Mouse (Mus musculus): ENCODE measurements around the gene Hoxb13. TPM values are rescaled to one million over a fixed set of nuclear protein-coding genes. Genes with fewer than 3 reads are reported as not detected.

Hoxb13 gene
- polyA plus RNA-seq (2015; fragmentation: Nextera tagmentation; extraction: Ambion mirVana): not detected in 2 replicates

- no peak within 1 kb of the TSS for H3K27ac ChIP-seq (ENCODE audit: low read length)
- 0 out of 2 replicates have a peak, but pooled peaks have one; percentile 21 for ATAC-seq
- H3K4me1 ChIP-seq (ENCODE audit: insufficient read depth, low read depth, low read length): no peaks in the 10 kb centered on the region
- H3K4me2 ChIP-seq (replicated peaks; ENCODE audit: low read depth, low read length): no peak within 1 kb of the TSS
- peak within 1 kb of the TSS; percentile 11; the same call in 1 of the 2 replicates for H3K4me3 ChIP-seq (ENCODE audit: low read depth, low read length)
- H3K9me3 ChIP-seq (ENCODE audit: low read length): no peaks in the 10 kb centered on the region
- H3K36me3 ChIP-seq (ENCODE audit: insufficient read depth, low read length): no peaks in the 10 kb centered on the region
- DNase-seq (ENCODE audit: low spot score): no peak
- under 1% methylated on average over 32 of the region's 35 CpGs for WGBS
- H3K9ac ChIP-seq (replicated peaks; ENCODE audit: low read depth): no peak within 1 kb of the TSS
- H3K27me3 ChIP-seq (replicated peaks; ENCODE audit: insufficient read depth, low read length): peaks cover 95% of the 10 kb centered on the region
- TF ChIP-seq CTCF (IDR thresholded peaks at IDR 0.05) (no peak), EP300 (IDR thresholded peaks at IDR 0.05) (no peak)
Observed at GRCm38 (mm10) chr11:96193521-96194400, at the start of gene Hoxb13. TSS of gene Hoxb13 (plus strand) at chr11:96194316.

GRCm38 (mm10) chr11:96145622-96146270 is 48.4 kb upstream of the Hoxb13 start:
- no peak overlapping the region for H3K27ac ChIP-seq (ENCODE audit: low read length)
- H3K9ac ChIP-seq (replicated peaks; ENCODE audit: low read depth): no peak overlapping the region
- no peak overlapping the region for H3K4me3 ChIP-seq (ENCODE audit: low read depth, low read length)
- WGBS: 2% methylated on average over 15 of the region's 15 CpGs
- H3K4me1 ChIP-seq (ENCODE audit: insufficient read depth, low read depth, low read length): no peaks in the 10 kb centered on the region
- ATAC-seq: peak; percentile 71
- H3K4me2 ChIP-seq (replicated peaks; ENCODE audit: low read depth, low read length): 0 out of 2 replicates have a peak overlapping the region, but pooled peaks have one; percentile 25
- H3K27me3 ChIP-seq (replicated peaks; ENCODE audit: insufficient read depth, low read length): peaks cover 14% of the 10 kb centered on the region
- peak; percentile 85 for DNase-seq (ENCODE audit: low spot score)
- H3K36me3 ChIP-seq (ENCODE audit: insufficient read depth, low read length): no peaks in the 10 kb centered on the region
- no peaks in the 10 kb centered on the region for H3K9me3 ChIP-seq (ENCODE audit: low read length)
- TF ChIP-seq CTCF (IDR thresholded peaks at IDR 0.05) (peak; percentile 93), EP300 (IDR thresholded peaks at IDR 0.05) (no peak)

GRCm38 (mm10) chr11:96147471-96147870 is 46.6 kb upstream of the Hoxb13 start:
- no peaks in the 10 kb centered on the region for H3K9me3 ChIP-seq (ENCODE audit: low read length)
- no peak overlapping the region for H3K4me3 ChIP-seq (ENCODE audit: low read depth, low read length)
- no peak overlapping the region for H3K4me2 ChIP-seq (replicated peaks; ENCODE audit: low read depth, low read length)
- no peaks in the 10 kb centered on the region for H3K4me1 ChIP-seq (ENCODE audit: insufficient read depth, low read depth, low read length)
- H3K36me3 ChIP-seq (ENCODE audit: insufficient read depth, low read length): no peaks in the 10 kb centered on the region
- TF ChIP-seq EP300 (IDR thresholded peaks at IDR 0.05) (no peak), CTCF (IDR thresholded peaks at IDR 0.05) (no peak)
- ATAC-seq: no peak
- DNase-seq (ENCODE audit: low spot score): no peak
- H3K9ac ChIP-seq (replicated peaks; ENCODE audit: low read depth): no peak overlapping the region
- 54% methylated on average over 6 of the region's 6 CpGs for WGBS
- peaks cover 14% of the 10 kb centered on the region for H3K27me3 ChIP-seq (replicated peaks; ENCODE audit: insufficient read depth, low read length)
- no peak overlapping the region for H3K27ac ChIP-seq (ENCODE audit: low read length)

- no peak overlapping the region for H3K4me3 ChIP-seq (ENCODE audit: low read depth, low read length)
- no peak overlapping the region for H3K9ac ChIP-seq (replicated peaks; ENCODE audit: low read depth)
- DNase-seq (ENCODE audit: low spot score) (no peak), ATAC-seq (no peak)
- peaks cover 37% of the 10 kb centered on the region for H3K27me3 ChIP-seq (replicated peaks; ENCODE audit: insufficient read depth, low read length)
- H3K9me3 ChIP-seq (ENCODE audit: low read length): no peaks in the 10 kb centered on the region; the same call in 1 of the 2 replicates
- no peaks in the 10 kb centered on the region for H3K36me3 ChIP-seq (ENCODE audit: insufficient read depth, low read length)
- WGBS: 51% methylated on average over 12 of the region's 12 CpGs
- H3K4me2 ChIP-seq (replicated peaks; ENCODE audit: low read depth, low read length): no peak overlapping the region
- H3K27ac ChIP-seq (ENCODE audit: low read length): no peak overlapping the region
- no peak for TF ChIP-seq EP300 (IDR thresholded peaks at IDR 0.05)
- TF ChIP-seq CTCF (IDR thresholded peaks at IDR 0.05): no peak
- H3K4me1 ChIP-seq (ENCODE audit: insufficient read depth, low read depth, low read length): no peaks in the 10 kb centered on the region
Observed at GRCm38 (mm10) chr11:96164769-96165168, 29.3 kb upstream of the Hoxb13 start.

- Histone ChIP-seq H3K9me3 (ENCODE audit: low read length) (no peaks in the 10 kb centered on the region; the same call in 1 of the 2 replicates), H3K9ac (replicated peaks; ENCODE audit: low read depth) (no peak overlapping the region), H3K36me3 (ENCODE audit: insufficient read depth, low read length) (no peaks in the 10 kb centered on the region), H3K4me3 (ENCODE audit: low read depth, low read length) (no peak overlapping the region), H3K27me3 (replicated peaks; ENCODE audit: insufficient read depth, low read length) (peaks cover 58% of the 10 kb centered on the region), H3K4me2 (replicated peaks; ENCODE audit: low read depth, low read length) (no peak overlapping the region), H3K4me1 (ENCODE audit: insufficient read depth, low read depth, low read length) (no peaks in the 10 kb centered on the region), H3K27ac (ENCODE audit: low read length) (no peak overlapping the region)
- ATAC-seq: no peak
- DNase-seq (ENCODE audit: low spot score): no peak
- WGBS: 30% methylated on average over 9 of the region's 9 CpGs
- TF ChIP-seq EP300 (IDR thresholded peaks at IDR 0.05): no peak
- no peak for TF ChIP-seq CTCF (IDR thresholded peaks at IDR 0.05)
Observed at GRCm38 (mm10) chr11:96168125-96168524, 26.0 kb upstream of the Hoxb13 start.

GRCm38 (mm10) chr11:96169016-96169415 is 25.1 kb upstream of the Hoxb13 start:
- no peak for ATAC-seq

More at GRCm38 (mm10) chr11:96169016-96169415, 25.1 kb upstream of the Hoxb13 start:
- no peak for TF ChIP-seq EP300 (IDR thresholded peaks at IDR 0.05)
- no peak for TF ChIP-seq CTCF (IDR thresholded peaks at IDR 0.05)
- Histone ChIP-seq H3K36me3 (ENCODE audit: insufficient read depth, low read length) (no peaks in the 10 kb centered on the region), H3K9me3 (ENCODE audit: low read length) (no peaks in the 10 kb centered on the region; the same call in 1 of the 2 replicates), H3K4me3 (ENCODE audit: low read depth, low read length) (no peak overlapping the region), H3K9ac (replicated peaks; ENCODE audit: low read depth) (no peak overlapping the region), H3K4me1 (ENCODE audit: insufficient read depth, low read depth, low read length) (no peaks in the 10 kb centered on the region), H3K4me2 (replicated peaks; ENCODE audit: low read depth, low read length) (no peak overlapping the region), H3K27ac (ENCODE audit: low read length) (no peak overlapping the region), H3K27me3 (replicated peaks; ENCODE audit: insufficient read depth, low read length) (peaks cover 67% of the 10 kb centered on the region)
- no peak for DNase-seq (ENCODE audit: low spot score)
- WGBS: 14% methylated on average over 7 of the region's 7 CpGs

Data from lung, postnatal 0 days (tissue).